In the genomic region with DNA sequence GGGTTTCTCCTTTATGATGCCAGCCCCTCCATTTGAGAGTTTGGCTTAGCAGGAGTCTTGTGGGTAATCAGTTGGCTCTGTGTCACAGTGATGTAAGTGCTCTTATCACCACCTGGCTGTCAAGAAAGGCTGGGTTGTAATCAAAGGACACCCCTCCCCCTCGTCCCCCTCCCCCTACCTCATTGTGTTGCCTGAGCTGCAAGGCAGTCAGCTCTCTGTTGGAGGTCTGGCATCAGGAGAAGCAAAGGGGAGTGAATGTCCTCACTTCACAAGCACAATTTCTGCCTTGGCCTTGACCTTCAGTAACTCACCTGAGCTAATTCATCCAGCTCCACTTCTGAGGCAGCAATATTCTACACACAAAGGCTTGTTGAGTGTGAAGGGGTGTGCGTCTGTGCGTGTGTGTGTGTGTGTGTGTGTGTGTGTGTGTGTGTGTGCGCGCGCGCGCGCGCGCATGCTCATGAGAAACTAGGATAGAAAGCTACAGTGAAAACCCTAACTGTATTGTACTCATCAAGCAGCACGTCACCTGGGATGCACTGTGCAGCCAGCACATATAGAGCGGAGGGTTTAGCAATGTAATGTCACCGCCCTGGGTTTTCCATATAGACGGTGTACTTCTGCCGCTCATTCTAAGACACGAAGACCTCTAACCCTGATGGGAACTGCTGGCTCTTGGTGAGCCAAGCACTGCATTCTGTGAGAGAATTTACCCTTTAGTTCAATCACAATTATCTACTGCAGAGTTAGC, we compare ENCODE assay signal across 15 mouse cellular contexts.
DNase-seq lines count a peak whose midpoint lies in the region; ATAC-seq and TF ChIP-seq lines count a peak whose summit lies in the region.
"Had no signal": no experiment of that assay in that cellular context is flagged by ENCODE, and none has a peak within 500 bp of the region (broad histone marks: within the 10 kb centered on the region; RNA-seq: fewer than 3 reads in every experiment).

No protein-coding gene starts in this region.

- no peak for TF ChIP-seq CTCF in brain, embryonic 14.5 days (IDR thresholded peaks at IDR 0.05; ENCODE audit: borderline replicate concordance, extremely low read depth, insufficient read depth, insufficient read length)
- no peak for TF ChIP-seq CTCF in hindbrain, postnatal 0 days (IDR thresholded peaks at IDR 0.05; ENCODE audit: low read depth)

- no peaks in the 10 kb centered on the region for H3K36me3 ChIP-seq in heart, embryonic 15.5 days
- H3K36me3 ChIP-seq in hindbrain, postnatal 0 days (ENCODE audit: insufficient read depth, low read length): no peaks in the 10 kb centered on the region
- H3K36me3 ChIP-seq: embryonic facial prominence, embryonic 15.5 days; limb, embryonic 13.5 days had no signal

- peak; percentile 43; the same call in 1 of the 2 replicates for ATAC-seq in heart, embryonic 15.5 days (replicated peaks; ENCODE audit: insufficient number of reproducible peaks, insufficient read depth, low FRiP score, low read depth)
- peak; percentile 47; the same call in 1 of the 2 replicates for ATAC-seq in hindbrain, postnatal 0 days

- no peak for TF ChIP-seq POLR2A in brain, embryonic 14.5 days (IDR thresholded peaks at IDR 0.05; ENCODE audit: borderline replicate concordance, extremely low read depth, insufficient read depth, insufficient read length, poor library complexity, severe bottlenecking)

- H3K4me3 ChIP-seq in heart, embryonic 15.5 days: no peak overlapping the region
- no peak overlapping the region for H3K4me3 ChIP-seq in hindbrain, postnatal 0 days (ENCODE audit: low read length)
- H3K4me3 ChIP-seq: embryonic facial prominence, embryonic 15.5 days; limb, embryonic 13.5 days had no signal

- WGBS in heart, embryonic 15.5 days: 70% methylated on average over 17 of the region's 17 CpGs
- 67% methylated on average over 17 of the region's 17 CpGs for WGBS in hindbrain, postnatal 0 days

- peaks cover 20% of the 10 kb centered on the region for H3K4me1 ChIP-seq in heart, embryonic 15.5 days (replicated peaks)
- peaks cover under 1% of the 10 kb centered on the region; the same call in 1 of the 2 replicates for H3K4me1 ChIP-seq in hindbrain, postnatal 0 days (ENCODE audit: insufficient read depth, low read length)
- H3K4me1 ChIP-seq: embryonic facial prominence, embryonic 15.5 days had no signal

- no peak overlapping the region for H3K4me2 ChIP-seq in heart, embryonic 15.5 days
- H3K4me2 ChIP-seq in hindbrain, postnatal 0 days (ENCODE audit: low read depth, low read length): no peak overlapping the region
- H3K4me2 ChIP-seq: embryonic facial prominence, embryonic 15.5 days; limb, embryonic 13.5 days had no signal

- H3K27me3 ChIP-seq in heart, embryonic 15.5 days: no peaks in the 10 kb centered on the region
- H3K27me3 ChIP-seq in hindbrain, postnatal 0 days (ENCODE audit: insufficient read depth, low read length): no peaks in the 10 kb centered on the region
- H3K27me3 ChIP-seq: embryonic facial prominence, embryonic 15.5 days; limb, embryonic 13.5 days had no signal

- no peaks in the 10 kb centered on the region for H3K9me3 ChIP-seq in heart, embryonic 15.5 days (replicated peaks)
- no peaks in the 10 kb centered on the region for H3K9me3 ChIP-seq in hindbrain, postnatal 0 days (ENCODE audit: low read length)
- H3K9me3 ChIP-seq: embryonic facial prominence, embryonic 15.5 days; limb, embryonic 13.5 days had no signal

- DNase-seq in heart, adult 8-10 months (ENCODE audit: low spot score): no peak
- DNase-seq in ES-CJ7 (ENCODE audit: low read depth, low spot score): peak; percentile 83
- DNase-seq in brain, embryonic 14.5 days (ENCODE audit: low read depth): peak; percentile 74
- peak; percentile 29 for DNase-seq in hindbrain, postnatal 0 days (ENCODE audit: low spot score)
- DNase-seq in frontal cortex, adult 2 months (ENCODE audit: extremely low spot score in 1 of 2, low spot score in 1 of 2): no peak
- no peak for DNase-seq in yolk sac, embryonic 10.5 days (ENCODE audit: low spot score)
- DNase-seq in thymus, postnatal 14 days: no peak
- DNase-seq: cerebellum, postnatal 36 days; heart, postnatal 10 days; layer of hippocampus, postnatal 36 days; lung, adult 2 months had no signal

- H3K27ac ChIP-seq in heart, embryonic 15.5 days: no peak overlapping the region
- H3K27ac ChIP-seq in hindbrain, postnatal 0 days: no peak overlapping the region
- H3K27ac ChIP-seq: embryonic facial prominence, embryonic 15.5 days; kidney, postnatal 0 days; limb, embryonic 13.5 days had no signal

- H3K9ac ChIP-seq in heart, embryonic 15.5 days: no peak overlapping the region
- no peak overlapping the region for H3K9ac ChIP-seq in hindbrain, postnatal 0 days (replicated peaks; ENCODE audit: low read length)
- H3K9ac ChIP-seq: embryonic facial prominence, embryonic 15.5 days; limb, embryonic 13.5 days had no signal

Comparison
In these comparisons a context has a peak if more than half of its experiments do, and no peak if none do; other contexts are left out.
1. DNase-seq: peak in ES-CJ7 (single experiment), brain, embryonic 14.5 days (single experiment) and hindbrain, postnatal 0 days (single experiment); none in heart, adult 8-10 months (single experiment), frontal cortex, adult 2 months (0 of 2), yolk sac, embryonic 10.5 days (single experiment) and thymus, postnatal 14 days (single experiment).